34 mouse cellular contexts compared by ENCODE assay signal in genomic region chr17:51642682-51643081, GRCm38 (mm10).
"Had no signal": no experiment of that assay in that cellular context is flagged by ENCODE, and none has a peak within 500 bp of the region (broad histone marks: within the 10 kb centered on the region; RNA-seq: fewer than 3 reads in every experiment).

No protein-coding gene starts in this region.

- ATAC-seq: hindbrain, embryonic 16.5 days; hindbrain, postnatal 0 days; inflammation-experienced regulatory T-cells, adult 6 months; intestine, embryonic 15.5 days; intestine, embryonic 16.5 days; intestine, postnatal 0 days had no signal

- H3K27me3 ChIP-seq: heart, embryonic 13.5 days; heart, embryonic 15.5 days; hindbrain, embryonic 12.5 days; hindbrain, embryonic 13.5 days; hindbrain, embryonic 15.5 days; intestine, embryonic 15.5 days; kidney, embryonic 15.5 days had no signal

- DNase-seq: heart, postnatal 10 days; heart, postnatal 14 days; heart, postnatal 36 days; heart, postnatal 4 days; kidney, adult 11 months; kidney, adult 18-20 months; kidney, adult 2 months; kidney, adult 8-10 months; kidney, adult 9 months; kidney, postnatal 10 days; kidney, postnatal 14 days; kidney, postnatal 25 days; kidney, postnatal 36 days; kidney, postnatal 4 days; layer of hippocampus, adult 9-11 months; layer of hippocampus, postnatal 36 days had no signal

- H3K4me1 ChIP-seq: heart, embryonic 13.5 days; heart, embryonic 15.5 days; hindbrain, embryonic 10.5 days; hindbrain, embryonic 12.5 days; hindbrain, embryonic 13.5 days; hindbrain, embryonic 15.5 days; intestine, embryonic 15.5 days; kidney, embryonic 15.5 days had no signal

- H3K36me3 ChIP-seq: heart, embryonic 13.5 days; heart, embryonic 15.5 days; hindbrain, embryonic 10.5 days; hindbrain, embryonic 12.5 days; hindbrain, embryonic 13.5 days; hindbrain, embryonic 15.5 days; intestine, embryonic 15.5 days; kidney, embryonic 15.5 days had no signal

- H3K9ac ChIP-seq: heart, embryonic 13.5 days; heart, embryonic 15.5 days; hindbrain, embryonic 12.5 days; hindbrain, embryonic 13.5 days; hindbrain, embryonic 14.5 days; hindbrain, embryonic 15.5 days; intestine, embryonic 15.5 days; kidney, embryonic 15.5 days had no signal

- H3K4me3 ChIP-seq: heart, embryonic 13.5 days; heart, embryonic 15.5 days; hindbrain, embryonic 10.5 days; hindbrain, embryonic 12.5 days; hindbrain, embryonic 13.5 days; hindbrain, embryonic 15.5 days; intestine, embryonic 15.5 days; kidney, embryonic 15.5 days; layer of hippocampus, adult 2 months; left cerebral cortex, adult 2 months had no signal

- H3K27ac ChIP-seq: heart, embryonic 13.5 days; heart, embryonic 15.5 days; hindbrain, embryonic 10.5 days; hindbrain, embryonic 12.5 days; hindbrain, embryonic 13.5 days; hindbrain, embryonic 14.5 days; hindbrain, embryonic 15.5 days; hindbrain, postnatal 0 days; intestine, embryonic 15.5 days; kidney, embryonic 15.5 days; kidney, postnatal 0 days; layer of hippocampus, adult 2 months; left cerebral cortex, adult 2 months had no signal

- H3K9me3 ChIP-seq: heart, embryonic 13.5 days; heart, embryonic 15.5 days; hindbrain, embryonic 10.5 days; hindbrain, embryonic 12.5 days; hindbrain, embryonic 13.5 days; hindbrain, embryonic 15.5 days; intestine, embryonic 15.5 days; kidney, embryonic 15.5 days had no signal

- H3K4me2 ChIP-seq: heart, embryonic 11.5 days; heart, embryonic 13.5 days; heart, embryonic 15.5 days; hindbrain, embryonic 12.5 days; hindbrain, embryonic 13.5 days; hindbrain, embryonic 14.5 days; hindbrain, embryonic 15.5 days; intestine, embryonic 15.5 days; kidney, embryonic 15.5 days had no signal
